Mouse (Mus musculus) heart, embryonic 15.5 days (tissue): ENCODE measurements around the gene Spi1. TPM values are rescaled to one million over a fixed set of nuclear protein-coding genes. Genes with fewer than 3 reads are reported as not detected.

Experiments used
- ATAC-seq: fragments of 200-750 bp; cut with Nextera tagmentation; replicated peaks from 2 replicates; pipeline ENCODE4 v1.8.0; 2017; ENCODE audit warnings: low read depth, moderate TSS enrichment; ENCODE audit not compliant: insufficient number of reproducible peaks, insufficient read depth, low FRiP score
- H3K27ac ChIP-seq: fragments of 300-500 bp; sonication (generic); 2 replicates; pipeline ENCODE4 v1.5.1; 2015; ENCODE audit warnings: mild to moderate bottlenecking, inconsistent platforms
- H3K27me3 ChIP-seq: fragments of 300-500 bp; sonication (generic); 2 replicates; pipeline ENCODE4 v1.6.1; 2015; ENCODE audit warnings: inconsistent platforms
- H3K36me3 ChIP-seq: fragments of 300-500 bp; sonication (generic); 2 replicates; pipeline ENCODE4 v1.6.1; 2015; ENCODE audit warnings: mild to moderate bottlenecking, inconsistent platforms
- H3K4me1 ChIP-seq: fragments of 300-500 bp; sonication (generic); replicated peaks from 2 replicates; pipeline ENCODE4 v1.6.1; 2015; ENCODE audit warnings: inconsistent platforms
- H3K4me2 ChIP-seq: fragments of 300-500 bp; sonication (generic); 2 replicates; pipeline ENCODE4 v1.6.1; 2015; ENCODE audit warnings: inconsistent platforms, mild to moderate bottlenecking, moderate library complexity
- H3K4me3 ChIP-seq: fragments of 300-500 bp; sonication (generic); 2 replicates; pipeline ENCODE4 v1.5.1; 2015; ENCODE audit warnings: mild to moderate bottlenecking, inconsistent platforms
- H3K9ac ChIP-seq: fragments of 300-500 bp; sonication (generic); 2 replicates; pipeline ENCODE4 v1.6.1; 2015; ENCODE audit warnings: mild to moderate bottlenecking, inconsistent platforms
- H3K9me3 ChIP-seq: fragments of 300-500 bp; sonication (generic); replicated peaks from 2 replicates; pipeline ENCODE4 v1.6.1; 2016; ENCODE audit warnings: inconsistent platforms
- WGBS: fragments of 180-500 bp; shearing (Covaris S2); methylation state at CpG from one replicate; pipeline ENCODE4 v1.1.7; 2015; ENCODE audit warnings: mixed read lengths; 5-methylcytosine and 5-hydroxymethylcytosine counted together
- polyA plus RNA-seq: library from polyadenylated mRNA; unstranded; fragments of >200 nt; fragmentation: Nextera tagmentation; extraction: Ambion mirVana; gene quantifications from 2 replicates; pipeline ENCODE4 v1.2.1, GENCODE M21; 2015

The Spi1 gene
- polyA plus RNA-seq, 1 experiment from 2014 or later, result 3.9 TPM

DNA sequence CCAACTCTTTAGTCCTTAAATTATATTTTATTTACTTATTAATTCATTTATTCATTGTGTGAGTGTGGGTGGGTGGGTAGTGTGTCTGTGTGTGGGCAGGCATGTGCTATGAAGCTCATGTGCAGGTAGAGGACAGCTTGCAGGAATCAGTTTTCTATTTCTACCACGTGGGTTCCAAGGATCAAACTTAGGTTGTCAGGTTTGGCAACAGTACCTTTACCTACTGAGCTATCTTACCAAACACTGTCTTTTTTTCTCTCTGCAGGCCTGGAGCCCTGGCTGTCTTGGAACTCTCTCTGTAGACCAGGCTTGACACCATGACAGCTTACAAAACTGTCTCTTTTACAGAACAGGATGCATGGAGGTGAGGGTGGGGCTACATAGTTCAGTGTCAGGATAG lies 69.1 kb downstream of the Spi1 start:
- Histone ChIP-seq H3K4me3 (no peak overlapping the region), H3K4me1 (no peaks in the 10 kb centered on the region), H3K27me3 (no peaks in the 10 kb centered on the region), H3K9me3 (no peaks in the 10 kb centered on the region), H3K4me2 (no peak overlapping the region), H3K36me3 (peaks cover 9% of the 10 kb centered on the region), H3K9ac (no peak overlapping the region), H3K27ac (no peak overlapping the region)
- no peak for ATAC-seq
- WGBS, result 73% methylated on average over 1 of the region's 1 CpGs

- WGBS, result 76% methylated on average over 3 of the region's 3 CpGs
- H3K4me3 ChIP-seq, result no peak overlapping the region
- H3K4me1 ChIP-seq, result no peaks in the 10 kb centered on the region
- no peak for ATAC-seq
- H3K4me2 ChIP-seq, result no peak overlapping the region
- no peak overlapping the region for H3K27ac ChIP-seq
- no peaks in the 10 kb centered on the region for H3K27me3 ChIP-seq
- H3K36me3 ChIP-seq, result peaks cover 15% of the 10 kb centered on the region
- no peak overlapping the region for H3K9ac ChIP-seq
- no peaks in the 10 kb centered on the region for H3K9me3 ChIP-seq
These were observed 70.7 kb downstream of the Spi1 start for GRCm38 (mm10) chr2:91152885-91153377.

GRCm38 (mm10) chr2:91154091-91154490 lies 71.9 kb downstream of the Spi1 start:
- no peak overlapping the region for H3K4me2 ChIP-seq
- no peak for ATAC-seq
- 90% methylated on average over 3 of the region's 3 CpGs for WGBS

DNA sequence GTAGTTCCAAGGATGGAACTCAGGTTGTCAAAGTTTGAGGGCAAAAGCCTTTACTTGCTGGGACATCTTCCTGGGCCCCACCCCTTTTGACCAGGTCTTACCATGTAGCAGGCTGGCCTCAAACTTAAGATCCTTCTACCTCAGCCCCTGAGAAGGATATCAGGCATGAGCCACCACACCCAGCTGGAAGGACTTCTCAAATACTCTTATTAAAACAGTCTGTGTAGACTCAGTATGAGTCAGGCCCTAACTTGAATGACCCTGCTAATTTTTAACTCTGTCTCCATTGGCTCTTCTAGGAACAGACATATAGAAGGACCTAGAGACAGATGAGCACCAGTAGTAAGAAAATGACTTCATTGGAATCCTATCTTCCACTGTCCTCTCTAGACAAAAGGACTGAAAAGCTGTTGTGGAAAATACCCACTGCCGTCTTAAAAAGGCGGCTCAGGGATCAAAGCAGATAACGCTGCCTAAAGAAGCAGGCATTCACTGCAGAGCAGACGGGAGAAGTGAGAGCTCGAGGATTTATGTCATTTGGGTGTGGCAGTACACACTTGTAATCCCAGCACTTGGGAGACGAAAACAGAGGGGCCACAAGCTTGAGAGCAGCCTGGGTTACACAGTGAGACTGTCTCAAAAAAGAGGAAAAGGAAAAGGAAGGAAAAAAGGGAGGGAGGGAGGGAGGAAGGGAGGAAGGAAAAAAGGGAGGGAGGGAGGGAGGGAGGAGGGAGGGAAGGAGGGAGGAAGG lies 75.0 kb downstream of the Spi1 start:
- Histone ChIP-seq H3K36me3 (peaks cover 9% of the 10 kb centered on the region; the same call in 1 of the 2 replicates), H3K27ac (no peak overlapping the region), H3K9me3 (no peaks in the 10 kb centered on the region), H3K9ac (no peak overlapping the region), H3K4me3 (no peak overlapping the region), H3K27me3 (no peaks in the 10 kb centered on the region), H3K4me2 (no peak overlapping the region), H3K4me1 (peaks cover 10% of the 10 kb centered on the region)
- ATAC-seq, result no peak
- WGBS, result 47% methylated on average over 6 of the region's 6 CpGs

More at GRCm38 (mm10) chr2:91154091-91154490, 71.9 kb downstream of the Spi1 start:
- H3K9ac ChIP-seq, result no peak overlapping the region
- no peaks in the 10 kb centered on the region for H3K9me3 ChIP-seq
- H3K4me3 ChIP-seq, result no peak overlapping the region
- no peaks in the 10 kb centered on the region for H3K27me3 ChIP-seq
- no peak overlapping the region for H3K27ac ChIP-seq
- no peaks in the 10 kb centered on the region for H3K4me1 ChIP-seq
- peaks cover 15% of the 10 kb centered on the region for H3K36me3 ChIP-seq

GRCm38 (mm10) chr2:91160591-91160990 lies 78.4 kb downstream of the Spi1 start:
- ATAC-seq, result no peak
- Histone ChIP-seq H3K9ac (no peak overlapping the region), H3K4me1 (peaks cover 16% of the 10 kb centered on the region), H3K27me3 (no peaks in the 10 kb centered on the region), H3K36me3 (peaks cover 9% of the 10 kb centered on the region; the same call in 1 of the 2 replicates), H3K9me3 (no peaks in the 10 kb centered on the region), H3K4me2 (no peak overlapping the region), H3K27ac (peak overlapping the region; percentile 29), H3K4me3 (no peak overlapping the region)
- 32% methylated on average over 6 of the region's 6 CpGs for WGBS

- peaks cover 16% of the 10 kb centered on the region for H3K4me1 ChIP-seq
- no peak overlapping the region for H3K4me3 ChIP-seq
- H3K4me2 ChIP-seq, result no peak overlapping the region
- no peak overlapping the region for H3K27ac ChIP-seq
- 0 out of 2 replicates have a peak, but pooled peaks cover 5% of the 10 kb centered on the region for H3K36me3 ChIP-seq
- no peaks in the 10 kb centered on the region for H3K27me3 ChIP-seq
- 87% methylated on average over 4 of the region's 4 CpGs for WGBS
- no peaks in the 10 kb centered on the region for H3K9me3 ChIP-seq
- H3K9ac ChIP-seq, result no peak overlapping the region
- no peak for ATAC-seq
These were observed 80.8 kb downstream of the Spi1 start for GRCm38 (mm10) chr2:91162952-91163351.

DNA sequence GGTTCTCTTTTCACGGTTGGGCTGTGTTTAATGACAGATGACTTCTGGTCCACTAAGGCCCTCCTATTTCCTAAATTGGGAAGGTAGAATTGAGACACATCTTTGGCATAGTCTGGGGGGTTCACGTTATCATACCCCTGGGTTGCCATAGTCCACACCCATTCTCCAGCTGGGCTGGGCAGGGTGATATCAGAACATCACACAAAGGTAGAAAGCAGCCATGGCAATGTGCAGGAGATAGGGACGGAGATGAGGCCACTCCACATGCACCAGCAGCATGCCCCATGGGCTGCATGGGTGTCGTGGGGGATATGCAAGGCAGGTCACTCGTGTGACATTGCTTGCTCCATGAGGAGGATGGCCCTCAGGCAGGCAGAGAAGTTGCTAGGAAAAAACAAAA lies 81.3 kb downstream of the Spi1 start:
- H3K4me2 ChIP-seq, result no peak overlapping the region
- no peak overlapping the region for H3K9ac ChIP-seq
- no peaks in the 10 kb centered on the region for H3K9me3 ChIP-seq
- H3K27ac ChIP-seq, result no peak overlapping the region
- 82% methylated on average over 5 of the region's 5 CpGs for WGBS
- 0 out of 2 replicates have a peak, but pooled peaks cover 5% of the 10 kb centered on the region for H3K36me3 ChIP-seq
- H3K4me3 ChIP-seq, result no peak overlapping the region
- H3K27me3 ChIP-seq, result no peaks in the 10 kb centered on the region
- peaks cover 16% of the 10 kb centered on the region for H3K4me1 ChIP-seq
- ATAC-seq, result no peak

GRCm38 (mm10) chr2:91164991-91165390 lies 82.8 kb downstream of the Spi1 start:
- no peaks in the 10 kb centered on the region for H3K9me3 ChIP-seq
- no peak overlapping the region for H3K9ac ChIP-seq
- H3K4me3 ChIP-seq, result no peak overlapping the region
- H3K4me1 ChIP-seq, result peaks cover 13% of the 10 kb centered on the region
- WGBS, result 39% methylated on average over 6 of the region's 6 CpGs
- H3K4me2 ChIP-seq, result no peak overlapping the region
- ATAC-seq, result no peak
- H3K36me3 ChIP-seq, result 0 out of 2 replicates have a peak, but pooled peaks cover 5% of the 10 kb centered on the region
- no peaks in the 10 kb centered on the region for H3K27me3 ChIP-seq
- H3K27ac ChIP-seq, result no peak overlapping the region

Other genes with a start within 250 kb of the Spi1 start
- 231 and 234 TPM in 2 replicates for gene Mtch2, start 235.2 kb upstream of the Spi1 start, polyA plus RNA-seq
- 11.4 and 14.5 TPM in 2 replicates for gene C1qtnf4, start 196.5 kb upstream of the Spi1 start, polyA plus RNA-seq
- gene Kbtbd4, start 177.7 kb upstream of the Spi1 start, polyA plus RNA-seq, result 22.5 and 29.2 TPM in 2 replicates
- 355 and 388 TPM in 2 replicates for gene Ndufs3, start 177.6 kb upstream of the Spi1 start, polyA plus RNA-seq
- gene Celf1, start 142.0 kb upstream of the Spi1 start, polyA plus RNA-seq, result 98.2 and 98.3 TPM in 2 replicates
- gene Rapsn, start 46.8 kb upstream of the Spi1 start, polyA plus RNA-seq, result 27.4 and 33.7 TPM in 2 replicates
- 227 and 228 TPM in 2 replicates for gene Psmc3, start 28.4 kb upstream of the Spi1 start, polyA plus RNA-seq
- 53.5 and 63.2 TPM in 2 replicates for gene Slc39a13, start 12.0 kb upstream of the Spi1 start, polyA plus RNA-seq
- 909 and 937 TPM in 2 replicates for gene Mybpc3, start 35.8 kb downstream of the Spi1 start, polyA plus RNA-seq
- gene Madd, start 101.4 kb downstream of the Spi1 start, polyA plus RNA-seq, result 4.1 and 7.0 TPM in 2 replicates
- gene Nr1h3, start 120.4 kb downstream of the Spi1 start, polyA plus RNA-seq, result 3.5 and 4.1 TPM in 2 replicates
- 15.2 and 17.1 TPM in 2 replicates for gene Acp2, start 120.5 kb downstream of the Spi1 start, polyA plus RNA-seq
- 8.4 and 11.3 TPM in 2 replicates for gene Ddb2, start 154.6 kb downstream of the Spi1 start, polyA plus RNA-seq
- 47.6 and 52.8 TPM in 2 replicates for gene Pacsin3, start 173.6 kb downstream of the Spi1 start, polyA plus RNA-seq
- 54.8 and 69.1 TPM in 2 replicates for gene Arfgap2, start 182.6 kb downstream of the Spi1 start, polyA plus RNA-seq